Mouse (Mus musculus) cerebellum, adult 9-10 months (tissue): Measurements from ENCODE around the gene Fmnl3.
"Not testable (repeated sequence)": the region's sequence is repeated elsewhere in the genome, so short reads cannot be mapped to it uniquely, and the experiment has no call there.

Experiments
- DNase-seq: peaks from one replicate; pipeline ENCODE4 v3.0.0; 2022

The Fmnl3 gene

DNA sequence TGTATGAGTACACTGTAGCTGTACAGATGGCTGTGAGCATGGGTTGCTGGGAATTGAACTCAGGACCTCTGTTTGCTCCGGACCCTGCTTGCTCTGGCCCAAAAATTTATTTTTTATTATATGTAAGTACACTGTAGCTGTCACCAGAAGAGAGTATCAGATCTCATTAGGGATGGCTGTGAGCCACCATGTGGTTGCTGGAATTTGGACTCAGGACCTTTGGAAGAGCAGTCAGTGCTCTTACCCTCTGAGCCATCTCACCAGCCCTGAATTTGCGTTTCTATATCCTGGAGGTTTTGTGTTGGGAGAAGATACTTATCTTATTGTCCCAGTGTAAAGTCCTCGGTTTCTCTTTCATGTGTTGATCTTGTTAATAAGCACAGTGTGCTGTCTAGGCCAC, 16.5 kb upstream of the Fmnl3 start:
- DNase-seq: no peak

- not testable (repeated sequence) for DNase-seq
These were observed 15.8 kb upstream of the Fmnl3 start for GRCm38 (mm10) chr15:99386110-99386509.

GRCm38 (mm10) chr15:99384071-99384470, 13.8 kb upstream of the Fmnl3 start:
- DNase-seq: no peak

DNA sequence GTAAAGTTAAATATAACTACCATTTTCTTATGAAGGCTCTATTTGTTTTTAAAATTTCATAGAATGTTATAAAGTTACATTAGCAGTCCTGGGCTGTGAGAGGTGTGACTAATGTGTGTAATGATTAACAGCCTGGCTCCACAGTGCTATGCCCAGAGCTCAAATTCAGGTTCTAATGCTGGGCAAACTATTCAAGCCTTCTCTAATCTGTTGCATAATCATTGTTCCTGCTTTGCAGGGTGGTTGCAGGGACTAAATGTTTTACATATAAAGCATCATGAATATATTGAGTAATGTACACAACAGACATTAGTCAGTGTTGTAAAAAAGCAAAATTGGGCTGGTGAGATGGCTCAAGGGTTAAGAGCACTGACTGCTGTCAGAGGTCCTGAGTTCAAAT, 12.6 kb upstream of the Fmnl3 start:
- no peak for DNase-seq

DNA sequence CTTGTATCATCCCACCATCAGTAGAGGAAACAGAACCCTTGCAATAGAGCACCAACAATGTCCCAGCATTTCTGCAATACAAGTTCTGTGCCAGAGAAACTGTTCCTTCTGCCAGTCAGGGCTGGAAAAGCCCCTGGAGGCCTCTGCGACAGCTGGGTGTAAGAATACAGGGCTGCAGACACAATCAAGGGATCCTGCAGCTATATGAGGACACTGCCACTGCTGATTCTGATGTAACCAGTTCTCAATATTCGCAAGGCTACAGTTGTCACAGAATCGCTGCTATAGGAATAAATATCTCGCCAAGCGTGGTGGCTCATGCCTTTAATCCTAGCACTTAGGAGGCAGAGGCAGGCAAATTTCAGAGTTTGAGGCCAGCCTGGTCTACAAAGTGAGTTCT, 6.0 kb upstream of the Fmnl3 start:
- DNase-seq: no peak

DNA sequence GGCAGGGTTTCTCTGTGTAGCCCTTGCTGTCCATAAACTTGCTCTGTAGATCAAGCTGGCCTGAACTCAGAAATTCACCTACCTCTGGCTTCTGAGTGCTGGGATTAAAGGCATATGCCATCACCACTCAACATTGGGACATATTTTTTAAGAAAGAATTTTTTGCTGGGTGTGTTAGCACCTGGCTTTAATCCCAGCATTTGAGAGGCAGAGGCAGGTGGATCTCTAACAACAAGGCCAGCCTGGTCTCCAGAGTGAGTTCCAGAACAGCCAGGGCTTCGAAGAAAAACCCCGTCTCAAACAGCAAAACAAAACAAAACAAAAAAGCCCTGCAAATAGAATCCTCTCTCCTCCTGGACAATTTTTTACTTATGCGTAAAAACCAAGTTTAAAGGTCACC, 5.3 kb upstream of the Fmnl3 start:
- DNase-seq: no peak

- DNase-seq: no peak
These were observed 4.8 kb upstream of the Fmnl3 start for GRCm38 (mm10) chr15:99375036-99375435.

GRCm38 (mm10) chr15:99372761-99373160, 2.5 kb upstream of the Fmnl3 start:
- DNase-seq: no peak

GRCm38 (mm10) chr15:99371526-99372340, 1.5 kb upstream of the Fmnl3 start:
- no peak for DNase-seq

DNA sequence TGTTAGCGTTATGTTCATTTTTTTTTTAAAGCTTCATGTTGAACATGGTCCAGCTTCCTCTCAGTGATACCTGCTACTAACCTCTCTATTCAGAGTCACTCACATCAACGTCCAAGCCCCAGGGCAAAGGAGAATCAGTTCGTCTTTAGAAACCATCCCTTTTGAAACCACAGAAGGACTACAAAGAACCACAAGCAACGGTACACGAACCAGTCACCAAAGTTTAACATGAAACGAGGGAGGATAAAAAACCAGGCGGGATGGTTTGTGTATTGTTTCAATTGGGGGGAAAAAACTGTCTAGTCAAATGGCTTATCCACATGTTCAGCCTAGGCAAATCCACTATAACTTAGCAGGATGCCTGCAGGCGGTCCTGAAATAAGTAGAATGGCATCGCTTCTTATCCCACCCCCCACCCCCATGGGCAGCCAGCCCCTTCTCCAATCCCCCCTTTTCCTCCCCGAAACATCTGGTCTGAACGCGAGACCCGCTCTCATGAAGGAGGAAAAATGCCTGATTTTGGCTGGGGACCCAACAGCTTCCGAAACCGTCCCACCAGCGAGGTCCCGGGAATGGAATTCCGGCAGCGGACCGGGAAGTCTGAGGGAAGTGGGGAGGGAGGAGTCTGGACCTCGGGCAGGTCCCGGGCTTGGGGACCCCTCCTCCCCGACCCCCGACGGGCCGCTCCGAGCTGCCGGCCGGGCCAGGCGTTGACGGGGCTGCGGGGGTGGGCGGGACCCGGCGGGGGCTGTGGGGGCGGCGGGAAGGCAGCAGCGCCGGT, 701 bp downstream of the Fmnl3 start:
- no peak for DNase-seq

GRCm38 (mm10) chr15:99368583-99369266, 1.6 kb downstream of the Fmnl3 start:
- no peak for DNase-seq

- DNase-seq: no peak
These were observed 5.4 kb downstream of the Fmnl3 start for GRCm38 (mm10) chr15:99364921-99365320.

DNA sequence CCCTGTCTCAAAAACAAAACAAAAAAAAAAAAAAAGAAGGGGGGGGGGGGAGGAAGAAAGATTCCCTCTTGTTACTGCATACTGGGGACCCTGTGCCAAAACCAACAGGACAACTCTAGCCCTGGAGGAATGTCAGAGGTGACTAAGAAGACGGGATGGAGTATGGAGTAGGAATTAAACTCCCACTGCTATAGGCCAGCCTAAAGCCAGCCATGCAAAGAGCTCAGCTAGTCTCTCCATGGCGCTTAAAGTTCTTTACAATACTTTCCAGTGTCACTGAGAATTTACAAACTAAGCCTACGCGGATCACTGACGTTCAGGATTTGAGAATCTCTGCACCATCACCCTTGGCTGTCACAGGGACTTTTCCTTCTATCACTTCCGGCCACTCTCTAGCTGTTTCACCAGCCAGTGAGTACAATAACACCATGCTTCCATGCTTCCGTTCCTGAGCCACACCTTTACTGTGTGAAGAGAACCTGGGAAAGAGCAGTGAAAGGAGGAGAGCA, 6.2 kb downstream of the Fmnl3 start:
- no peak for DNase-seq

DNA sequence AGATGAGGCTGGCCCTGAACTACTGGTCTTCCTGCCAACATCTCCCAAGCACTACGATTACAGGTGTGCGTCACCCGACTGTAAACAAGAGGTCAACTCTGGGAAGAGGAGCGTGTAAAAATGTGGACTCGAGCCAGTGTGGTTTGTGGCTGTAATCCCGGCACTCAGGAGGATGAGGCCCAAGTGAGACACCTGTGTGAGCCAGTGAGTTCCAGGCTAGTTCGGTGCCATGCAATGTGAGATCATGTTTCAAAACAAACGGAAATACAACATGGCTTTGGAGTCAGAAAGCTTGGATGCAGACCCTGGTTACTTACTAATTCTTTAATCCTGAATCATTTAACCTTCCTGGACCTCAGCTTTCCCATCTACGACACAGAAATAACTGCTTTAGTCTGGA, 11.3 kb downstream of the Fmnl3 start:
- DNase-seq: no peak

- DNase-seq: no peak
These were observed 13.8 kb downstream of the Fmnl3 start for GRCm38 (mm10) chr15:99356462-99356861.

- no peak for DNase-seq
These were observed 14.6 kb downstream of the Fmnl3 start for GRCm38 (mm10) chr15:99355660-99356059.

DNA sequence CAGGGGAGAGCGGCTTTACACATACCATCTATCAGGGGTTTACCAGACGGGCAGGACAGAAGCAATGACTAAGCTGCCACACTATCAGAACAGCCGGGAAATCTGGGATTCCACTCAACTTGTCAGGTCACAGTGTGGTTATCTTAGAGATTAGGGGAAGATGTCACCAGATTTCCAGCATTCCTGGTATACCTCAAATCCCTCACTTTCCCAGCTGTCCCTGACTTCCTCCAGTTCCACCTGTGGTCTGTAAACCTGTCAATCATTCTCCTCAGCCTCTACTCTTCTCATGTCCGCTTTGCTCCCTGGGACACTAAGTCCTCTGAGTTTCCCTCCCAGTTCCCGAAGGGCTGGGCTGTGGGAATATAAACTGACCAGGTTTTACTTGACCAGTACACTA, 18.0 kb downstream of the Fmnl3 start:
- DNase-seq: no peak

GRCm38 (mm10) chr15:99351610-99352009, 18.7 kb downstream of the Fmnl3 start:
- DNase-seq: no peak

- DNase-seq: no peak
These were observed 25.3 kb downstream of the Fmnl3 start for GRCm38 (mm10) chr15:99344961-99345360.

DNA sequence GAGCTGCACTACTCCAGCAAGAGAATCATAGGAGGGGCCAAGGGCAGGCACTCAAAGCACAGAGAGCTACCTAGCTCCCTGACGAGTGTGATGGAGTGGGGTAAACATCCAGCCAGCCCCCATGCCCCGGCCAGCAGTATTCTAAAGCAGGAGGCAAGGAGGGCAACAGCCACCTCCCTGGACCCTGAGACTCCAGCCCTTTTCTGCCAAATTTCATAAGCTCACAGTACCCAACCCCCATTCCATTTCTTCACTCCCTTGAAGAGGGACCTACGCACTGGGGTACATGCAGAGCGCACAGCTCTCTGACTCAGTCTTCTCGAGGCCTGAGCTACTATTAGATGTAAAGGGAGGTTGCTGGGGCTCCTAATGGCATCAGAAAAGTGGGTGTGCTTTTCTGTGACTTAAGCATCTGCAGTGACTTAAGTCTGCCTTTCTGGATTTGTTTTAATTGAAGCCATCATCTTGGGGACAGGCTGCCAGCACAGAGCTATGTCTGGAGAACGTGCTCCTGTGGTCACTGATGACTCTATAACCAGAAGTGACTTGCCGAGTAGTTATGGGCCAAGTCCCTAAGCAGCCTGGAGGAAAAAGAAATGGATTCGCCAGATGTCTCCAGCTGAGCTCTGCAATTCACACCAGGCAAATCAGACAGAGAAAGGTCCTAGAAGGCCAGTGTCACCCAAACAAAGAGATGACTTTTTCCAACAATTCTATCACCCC, 26.0 kb downstream of the Fmnl3 start:
- no peak for DNase-seq

DNA sequence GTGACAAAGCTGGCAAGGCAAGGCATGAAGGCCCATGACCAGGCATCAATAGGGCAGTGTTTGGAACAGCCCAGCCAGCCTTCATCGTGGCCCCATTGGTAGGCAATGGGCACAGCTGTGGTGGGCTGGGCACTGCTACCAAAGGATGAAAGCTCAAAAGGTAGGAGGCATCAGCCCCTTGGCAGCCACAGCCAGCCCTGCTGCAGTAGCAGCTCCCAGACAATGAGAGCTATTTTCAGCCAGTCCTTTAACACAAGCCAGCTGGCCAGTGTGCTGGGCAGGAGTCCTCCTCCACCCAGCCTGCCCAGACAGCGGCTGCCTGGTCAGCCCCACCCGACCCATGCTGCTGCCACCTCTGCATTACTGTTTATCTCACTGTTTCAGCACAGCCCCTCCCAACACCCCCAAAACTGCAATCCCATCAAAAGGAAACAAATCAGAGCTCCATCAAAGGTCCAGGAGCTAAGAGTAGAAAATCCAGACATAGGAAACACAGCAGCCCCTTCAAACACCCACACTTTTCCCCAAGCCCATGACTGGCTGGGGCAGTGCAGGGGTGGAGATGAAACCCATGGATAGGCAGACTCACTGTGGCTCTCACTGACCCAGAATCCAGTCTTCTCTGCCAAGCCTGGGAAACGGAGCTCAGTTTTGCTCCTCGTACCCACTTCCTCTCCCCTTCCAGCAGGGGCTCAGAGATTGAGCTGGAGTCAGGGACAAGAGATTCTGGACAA, 26.7 kb downstream of the Fmnl3 start:
- no peak for DNase-seq
